Mouse (Mus musculus): ENCODE measurements at regions not wholly inside any gene's neighbourhood (a gene's known extent, or its start where the extent isn't known, plus 50 kb on each side); places are given as distances from the start of the nearest gene placed in this dataset.

DNA sequence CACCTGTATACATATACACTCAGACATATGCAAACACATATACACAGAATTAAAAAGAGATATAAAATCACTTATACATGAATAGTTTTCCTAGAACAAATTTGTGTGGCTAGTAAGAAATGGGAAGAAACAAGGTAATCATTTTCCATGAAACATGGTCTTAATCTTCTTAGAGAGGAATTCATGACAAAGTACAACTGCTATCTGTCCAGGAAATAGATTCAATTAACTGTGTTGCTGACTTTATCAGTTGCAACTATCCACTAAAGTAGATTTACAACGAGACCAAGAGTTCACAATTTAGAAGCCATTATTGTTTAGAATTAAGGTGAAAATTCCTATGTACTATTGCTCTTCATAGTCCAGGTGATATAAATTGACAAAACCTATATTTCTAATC lies 155.5 kb upstream of the B3galt2 start:
- TF ChIP-seq ZNF384 (IDR thresholded peaks at IDR 0.05; ENCODE audit: low read depth, low read length) (no peak), CHD2 (IDR thresholded peaks at IDR 0.05; ENCODE audit: low read length) (no peak), CTCF (conservative IDR thresholded peaks at IDR 0.05 in 1 of 2, IDR thresholded peaks at IDR 0.05 in 1 of 2; ENCODE audit: low read depth in 2 of 2, low read length in 2 of 2) (no peak), ZMIZ1 (IDR thresholded peaks at IDR 0.05; ENCODE audit: low read depth, low read length) (no peak), TCF12 (IDR thresholded peaks at IDR 0.05; ENCODE audit: low read depth, low read length) (no peak), POLR2A (IDR thresholded peaks at IDR 0.05; ENCODE audit: low read depth, low read length) (no peak), USF1 (IDR thresholded peaks at IDR 0.05; ENCODE audit: low read depth, low read length) (no peak)

Data from CH12.LX (cell line).